Mouse (Mus musculus) cortical plate, adult 2 months (tissue): ENCODE data around the gene Svbp.

ENCODE experiments used
- CTCF ChIP-seq: fragments of 200-500 bp; IDR thresholded peaks from 2 replicates; pipeline ENCODE4 v1.5.1; 2011; ENCODE audit warnings: mild to moderate bottlenecking, control low read depth, low read length; ENCODE audit not compliant: insufficient read depth; ENCODE audit errors: extremely low read depth
- POLR2A ChIP-seq: fragments of 200-500 bp; IDR thresholded peaks from 2 replicates; pipeline ENCODE4 v1.6.1; 2011; ENCODE audit warnings: mild to moderate bottlenecking, low read length, control low read depth; ENCODE audit not compliant: insufficient read depth; ENCODE audit errors: extremely low read depth

DNA sequence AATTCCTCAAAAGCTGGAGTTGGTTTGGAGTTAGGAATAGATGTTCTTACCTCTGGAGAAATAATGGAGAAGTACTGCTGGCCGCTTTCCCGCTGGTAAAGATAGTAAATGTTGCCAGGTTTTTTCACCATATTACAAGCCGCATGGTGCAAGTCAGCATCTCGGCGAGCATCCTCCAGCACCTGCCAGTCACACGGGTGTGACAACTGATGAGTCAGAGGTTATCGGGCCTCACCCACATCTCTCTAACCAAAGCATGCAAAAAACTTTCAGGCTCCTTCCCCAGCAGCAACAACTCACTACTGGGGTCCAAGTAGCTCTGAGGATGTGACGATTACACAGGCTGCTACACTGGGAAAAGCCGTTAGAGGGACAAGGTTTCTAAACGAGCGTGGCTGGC is 31.6 kb downstream of the Svbp start:
- TF ChIP-seq POLR2A (no peak), CTCF (no peak)
